In genomic region chr10:127676691-127677548, GRCm38 (mm10) we compare ENCODE assay signal across 8 mouse cellular contexts. TPM values are rescaled to one million over a fixed set of nuclear protein-coding genes. Genes with fewer than 3 reads are reported as not detected.
DNase-seq lines count a peak whose midpoint lies in the region; ATAC-seq and TF ChIP-seq lines count a peak whose summit lies in the region.

No protein-coding gene starts in this region.

- peak overlapping the region; percentile 82 for H3K4me3 ChIP-seq in G1E (ENCODE audit: low read depth, low read length)
- H3K4me3 ChIP-seq in forebrain, embryonic 16.5 days (replicated peaks; ENCODE audit: low read length): peak overlapping the region; percentile 84
- H3K4me3 ChIP-seq in lung, embryonic 15.5 days: peak overlapping the region; percentile 91

- TF ChIP-seq CTCF in G1E (IDR thresholded peaks at IDR 0.05; ENCODE audit: low read depth, low read length): no peak

- under 1% methylated on average over 67 of the region's 71 CpGs for WGBS in forebrain, embryonic 16.5 days
- under 1% methylated on average over 71 of the region's 71 CpGs for WGBS in lung, embryonic 15.5 days

- H3K27ac ChIP-seq in forebrain, embryonic 16.5 days (ENCODE audit: low read length): peak overlapping the region; percentile 64
- H3K27ac ChIP-seq in lung, embryonic 15.5 days: peak overlapping the region; percentile 79

- peaks cover 3% of the 10 kb centered on the region; the same call in 1 of the 2 replicates for H3K9me3 ChIP-seq in G1E (replicated peaks)
- H3K9me3 ChIP-seq in forebrain, embryonic 16.5 days (ENCODE audit: control insufficient read depth, low read length): no peaks in the 10 kb centered on the region
- H3K9me3 ChIP-seq in lung, embryonic 15.5 days: no peaks in the 10 kb centered on the region

- H3K4me1 ChIP-seq in G1E (ENCODE audit: insufficient read depth, low read depth, low read length): peaks cover 44% of the 10 kb centered on the region
- H3K4me1 ChIP-seq in forebrain, embryonic 16.5 days (replicated peaks; ENCODE audit: control insufficient read depth, insufficient read depth, low read length): peaks cover 17% of the 10 kb centered on the region
- H3K4me1 ChIP-seq in lung, embryonic 15.5 days: peaks cover 20% of the 10 kb centered on the region

- DNase-seq in G1E (ENCODE audit: low spot score): peak; percentile 93
- peak; percentile 92 to 94 for DNase-seq in cerebellum, adult 18-20 months
- peak; percentile 93 for DNase-seq in heart, postnatal 4 days
- DNase-seq in layer of hippocampus, adult 8-10 months (ENCODE audit: low spot score in 2 of 2): peak; percentile 92 to 95
- DNase-seq in ovary, adult 18-20 months (ENCODE audit: low spot score): peak; percentile 94
- DNase-seq in thymus, postnatal 0 days (ENCODE audit: low spot score): peak; percentile 98

- H3K4me2 ChIP-seq in forebrain, embryonic 16.5 days (ENCODE audit: low read length): peak overlapping the region; percentile 91
- H3K4me2 ChIP-seq in lung, embryonic 15.5 days: peak overlapping the region; percentile 96

- ATAC-seq in G1E (ENCODE audit: extremely low read depth, insufficient number of reproducible peaks, low FRiP score, poor library complexity, severe bottlenecking): peak; percentile 91
- ATAC-seq in forebrain, embryonic 16.5 days: peak; percentile 97
- peak; percentile 96 for ATAC-seq in lung, embryonic 15.5 days (ENCODE audit: borderline replicate concordance, extremely low read depth, low FRiP score, low TSS enrichment)

- no peaks in the 10 kb centered on the region for H3K27me3 ChIP-seq in G1E (ENCODE audit: insufficient read depth, low read length)
- no peaks in the 10 kb centered on the region for H3K27me3 ChIP-seq in forebrain, embryonic 16.5 days (replicated peaks; ENCODE audit: control insufficient read depth, insufficient read depth, low read length)
- H3K27me3 ChIP-seq in lung, embryonic 15.5 days: no peaks in the 10 kb centered on the region

- H3K36me3 ChIP-seq in G1E (replicated peaks): peaks cover 26% of the 10 kb centered on the region
- H3K36me3 ChIP-seq in forebrain, embryonic 16.5 days (ENCODE audit: control insufficient read depth, insufficient read depth): no peaks in the 10 kb centered on the region
- H3K36me3 ChIP-seq in lung, embryonic 15.5 days: no peaks in the 10 kb centered on the region

- peak overlapping the region; percentile 76 for H3K9ac ChIP-seq in forebrain, embryonic 16.5 days (replicated peaks; ENCODE audit: low read depth, low read length)
- H3K9ac ChIP-seq in lung, embryonic 15.5 days: peak overlapping the region; percentile 74

RNA-seq across cellular contexts. Expression of gene Nab2, which starts 8.6 kb away (rescaled TPM):
- total RNA-seq in G1E (2014; fragmentation: Nextera tagmentation) (28.6 and 31.6 TPM in 2 replicates), G1E (2017) (41.0 and 41.8 TPM in 2 replicates)
- 92.3 and 106 TPM in 2 replicates for polyA plus RNA-seq in G1E (2012)
- 3.9 and 4.5 TPM in 2 replicates for polyA plus RNA-seq in forebrain, embryonic 16.5 days (2015; fragmentation: Nextera tagmentation; extraction: Ambion mirVana)
- total RNA-seq in heart, postnatal 4 days (2021): 10 to 100 TPM; 13.5 to 14.9 TPM
- 10 to 100 TPM; 45.3 to 51.6 (median 49.0) TPM for total RNA-seq in layer of hippocampus, adult 8-10 months (2022)
- polyA plus RNA-seq in lung, embryonic 15.5 days (2015; fragmentation: Nextera tagmentation; extraction: Ambion mirVana): 14.2 and 15.4 TPM in 2 replicates
- polyA plus RNA-seq in thymus, postnatal 0 days (2015; fragmentation: Nextera tagmentation; extraction: Ambion mirVana): 9.2 and 10.0 TPM in 2 replicates

RNA-seq across cellular contexts. Expression of gene Nemp1, which starts 10.2 kb away (rescaled TPM):
- 41.9 and 57.6 TPM in 2 replicates for total RNA-seq in G1E (2014; fragmentation: Nextera tagmentation)
- total RNA-seq in G1E (2017): 36.2 and 40.4 TPM in 2 replicates
- polyA plus RNA-seq in G1E (2012): 5.5 and 5.6 TPM in 2 replicates
- polyA plus RNA-seq in forebrain, embryonic 16.5 days (2015; fragmentation: Nextera tagmentation; extraction: Ambion mirVana): 5.7 and 7.0 TPM in 2 replicates
- 1 to 10 TPM; 8.9 TPM for total RNA-seq in heart, postnatal 4 days (2021)
- total RNA-seq in layer of hippocampus, adult 8-10 months (2022): 1 to 10 TPM; 5.8 to 8.1 (median 7.6) TPM
- 11.8 TPM in 2 replicates for polyA plus RNA-seq in lung, embryonic 15.5 days (2015; fragmentation: Nextera tagmentation; extraction: Ambion mirVana)
- polyA plus RNA-seq in thymus, postnatal 0 days (2015; fragmentation: Nextera tagmentation; extraction: Ambion mirVana): 10.6 and 10.9 TPM in 2 replicates

RNA-seq across cellular contexts. Expression of gene Myo1a, which starts 28.1 kb away (rescaled TPM):
- total RNA-seq in G1E (2014; fragmentation: Nextera tagmentation): 0.23 and 3.1 TPM in 2 replicates
- 0.16 and 0.23 TPM in 2 replicates for total RNA-seq in G1E (2017)
- polyA plus RNA-seq in G1E (2012): 0.09 TPM in 1 of 2 replicates, not detected in the other
- 1.1 and 1.3 TPM in 2 replicates for polyA plus RNA-seq in forebrain, embryonic 16.5 days (2015; fragmentation: Nextera tagmentation; extraction: Ambion mirVana)
- total RNA-seq in heart, postnatal 4 days (2021): under 1 TPM; 0.10 to 0.36 TPM
- total RNA-seq in layer of hippocampus, adult 8-10 months (2022): 1 to 10 TPM in 2 of 4 experiments, under 1 TPM in 2; 0.56 to 1.7 (median 0.86) TPM
- 0.20 and 0.34 TPM in 2 replicates for polyA plus RNA-seq in lung, embryonic 15.5 days (2015; fragmentation: Nextera tagmentation; extraction: Ambion mirVana)
- 0.62 and 0.68 TPM in 2 replicates for polyA plus RNA-seq in thymus, postnatal 0 days (2015; fragmentation: Nextera tagmentation; extraction: Ambion mirVana)

RNA-seq across cellular contexts. Expression of gene Stat6, which starts 34.1 kb away (rescaled TPM):
- total RNA-seq in G1E (2014; fragmentation: Nextera tagmentation) (44.0 and 55.0 TPM in 2 replicates), G1E (2017) (84.0 and 90.5 TPM in 2 replicates)
- polyA plus RNA-seq in G1E (2012): 65.5 and 69.5 TPM in 2 replicates
- polyA plus RNA-seq in forebrain, embryonic 16.5 days (2015; fragmentation: Nextera tagmentation; extraction: Ambion mirVana): 4.3 and 5.1 TPM in 2 replicates
- 10 to 100 TPM; 41.7 to 42.1 TPM for total RNA-seq in heart, postnatal 4 days (2021)
- total RNA-seq in layer of hippocampus, adult 8-10 months (2022): 10 to 100 TPM in 3 of 4 experiments, 1 to 10 TPM in 1; 10.0 to 13.6 (median 11.3) TPM
- polyA plus RNA-seq in lung, embryonic 15.5 days (2015; fragmentation: Nextera tagmentation; extraction: Ambion mirVana): 33.1 and 37.6 TPM in 2 replicates
- polyA plus RNA-seq in thymus, postnatal 0 days (2015; fragmentation: Nextera tagmentation; extraction: Ambion mirVana): 38.4 and 47.9 TPM in 2 replicates

RNA-seq across cellular contexts. Expression of gene Tac2, which starts 47.4 kb away (rescaled TPM):
- not detected in 2 replicates for total RNA-seq in G1E (2014; fragmentation: Nextera tagmentation)
- not detected in 2 replicates for total RNA-seq in G1E (2017)
- polyA plus RNA-seq in G1E (2012): not detected in 2 replicates
- polyA plus RNA-seq in forebrain, embryonic 16.5 days (2015; fragmentation: Nextera tagmentation; extraction: Ambion mirVana): 6.2 and 7.6 TPM in 2 replicates
- not detected for total RNA-seq in heart, postnatal 4 days (2021)
- total RNA-seq in layer of hippocampus, adult 8-10 months (2022): 1 to 10 TPM; 3.4 to 7.7 (median 4.1) TPM
- polyA plus RNA-seq in lung, embryonic 15.5 days (2015; fragmentation: Nextera tagmentation; extraction: Ambion mirVana): not detected in 2 replicates
- 3.1 and 3.9 TPM in 2 replicates for polyA plus RNA-seq in thymus, postnatal 0 days (2015; fragmentation: Nextera tagmentation; extraction: Ambion mirVana)

Comparison
In these comparisons a context has a peak if more than half of its experiments do, and no peak if none do; other contexts are left out.
1. Peak in every context shown above with its lines: DNase-seq, ATAC-seq, H3K4me3 ChIP-seq and H3K27ac ChIP-seq.